Mouse (Mus musculus) urinary bladder, adult 2 months (tissue): ENCODE data around the gene Sytl1. TPM values are rescaled to one million over a fixed set of nuclear protein-coding genes. Genes with fewer than 3 reads are reported as not detected.

Source experiments
- DNase-seq: peaks from one replicate; pipeline ENCODE4 v3.0.0; 2022; ENCODE audit warnings: low spot score
- polyA plus RNA-seq: library from polyadenylated mRNA; depleted of rRNA; stranded (reverse); fragments of >200 nt; gene quantifications from 2 replicates; pipeline ENCODE4 v1.2.3, GENCODE M21; 2012

The Sytl1 gene
- polyA plus RNA-seq, 1 experiment: 79.6 TPM

DNA sequence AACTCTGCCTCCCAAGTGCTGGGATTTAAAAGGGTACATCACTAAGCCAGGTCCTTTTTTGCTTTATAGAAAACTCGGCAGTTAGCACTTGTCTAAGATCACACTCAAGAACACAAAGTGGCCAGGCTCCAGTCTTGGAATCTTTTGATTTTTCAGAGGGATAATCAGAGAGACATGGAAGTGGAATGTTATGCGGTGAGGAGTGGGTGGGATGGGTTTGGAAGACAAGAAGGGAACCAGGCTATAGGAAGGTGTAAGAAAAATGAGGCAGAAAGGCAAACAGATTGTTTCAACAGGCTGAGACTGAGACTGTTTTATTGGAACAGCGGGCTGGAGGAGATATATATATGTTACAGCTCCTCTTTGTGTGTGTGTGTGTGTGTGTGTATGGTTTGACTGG is 15.6 kb upstream of the Sytl1 start:
- DNase-seq: no peak

DNA sequence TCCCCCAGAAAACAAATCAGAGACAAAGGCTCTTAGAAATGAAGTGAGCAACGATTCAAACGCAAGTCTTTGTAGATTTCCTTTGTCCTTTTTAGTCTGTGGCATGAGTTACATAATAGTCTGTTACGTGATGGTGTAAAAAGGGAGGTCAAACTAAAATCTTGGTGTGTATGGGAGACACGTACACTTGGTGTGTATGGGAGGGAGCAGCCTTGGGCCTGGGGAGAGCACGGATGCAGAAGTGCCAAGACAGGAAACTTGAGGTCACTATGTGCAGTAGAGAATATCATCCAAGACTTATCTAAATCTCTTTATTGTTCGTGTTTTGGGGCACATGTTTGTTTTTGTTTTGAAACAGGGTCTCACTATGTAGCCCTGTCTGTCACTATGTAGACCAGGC is 15.2 kb upstream of the Sytl1 start:
- DNase-seq: no peak

DNA sequence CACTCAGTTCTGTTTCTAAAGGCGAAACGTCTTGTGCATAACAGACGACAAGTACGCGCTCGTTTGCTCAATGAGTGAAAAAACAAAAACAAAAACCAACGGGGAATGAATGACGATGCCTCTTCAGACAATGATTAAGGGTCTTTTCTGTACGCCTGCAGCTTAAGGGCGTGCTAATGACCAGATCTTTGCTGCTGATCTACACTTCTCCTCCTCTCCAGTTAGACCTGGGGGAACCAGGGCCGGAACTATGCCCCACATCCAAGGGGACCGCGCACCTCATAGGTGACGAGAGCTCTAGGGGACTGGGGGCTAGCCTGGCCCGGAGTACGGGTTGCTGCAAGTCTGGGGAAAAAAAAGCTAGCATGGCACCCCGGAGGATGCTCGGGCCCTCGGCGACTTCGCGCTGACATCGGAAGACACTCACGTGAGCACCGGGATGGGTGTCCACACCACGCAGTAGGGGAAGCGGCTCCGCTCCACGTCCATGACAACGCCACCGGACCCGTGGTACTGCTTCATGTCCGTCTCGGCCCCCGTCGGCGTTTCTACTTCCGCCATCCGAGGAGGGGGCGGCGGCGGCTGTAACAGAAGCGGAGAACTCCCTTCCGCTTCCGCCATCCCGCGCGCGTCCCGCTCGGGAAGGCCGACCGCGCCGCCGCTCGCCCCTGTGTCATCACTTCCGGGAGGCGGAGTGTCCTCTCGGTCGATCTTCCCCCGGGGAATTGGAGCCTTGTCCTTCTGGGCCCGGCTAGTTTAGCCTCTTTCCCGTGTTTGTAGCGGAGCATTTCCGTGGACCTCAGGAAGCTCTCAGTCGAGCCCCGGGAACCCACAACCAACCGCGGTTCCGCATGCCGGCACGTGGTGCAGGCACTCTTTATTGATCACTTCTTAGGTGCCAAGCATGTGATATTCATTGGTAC is 14.5 kb upstream of the Sytl1 start, which contains the start of gene Tmem222:
Tmem222 (minus strand) TSS at position 689 of the 923 bp plus-strand sequence.
- DNase-seq: peak; percentile 91

DNA sequence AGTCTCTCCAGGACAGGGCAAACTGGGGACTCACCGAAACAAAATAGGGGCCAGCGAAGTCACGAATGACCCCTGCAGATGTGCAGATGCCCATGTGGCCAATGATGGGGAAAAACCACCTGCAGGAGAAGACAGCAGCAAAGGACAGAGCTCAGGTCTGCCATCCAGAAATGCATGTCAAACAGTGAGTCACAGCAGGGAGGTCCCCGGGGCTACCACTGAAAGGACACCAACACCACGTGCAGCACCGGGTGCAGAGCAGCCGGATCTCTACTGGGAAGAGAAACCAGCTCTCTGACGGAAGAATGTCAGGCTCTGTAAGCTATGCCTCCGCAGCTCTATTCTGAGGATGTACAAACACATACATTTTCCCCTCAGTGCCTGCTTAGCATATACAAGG is 8.0 kb upstream of the Sytl1 start:
- no peak for DNase-seq

DNA sequence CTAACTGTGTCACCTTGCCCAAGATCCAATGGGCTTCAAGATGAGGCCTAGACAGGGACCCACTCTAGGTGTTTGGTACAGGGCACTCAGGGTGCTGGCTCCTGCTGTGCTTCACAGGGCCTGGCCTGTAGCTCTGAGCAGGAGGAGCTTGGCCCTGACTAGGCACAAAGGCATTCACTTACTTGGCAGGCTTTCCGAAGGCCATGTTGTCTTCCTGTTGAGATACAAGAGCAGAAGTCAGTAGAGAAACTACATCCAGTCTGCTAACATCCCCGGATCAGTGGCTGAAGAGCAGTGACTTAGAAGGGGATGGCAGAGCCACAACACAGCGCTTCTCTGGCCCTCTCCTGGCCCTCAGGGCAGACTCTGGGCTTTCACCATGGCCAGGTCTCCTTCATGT is 6.7 kb upstream of the Sytl1 start:
- DNase-seq: no peak

DNA sequence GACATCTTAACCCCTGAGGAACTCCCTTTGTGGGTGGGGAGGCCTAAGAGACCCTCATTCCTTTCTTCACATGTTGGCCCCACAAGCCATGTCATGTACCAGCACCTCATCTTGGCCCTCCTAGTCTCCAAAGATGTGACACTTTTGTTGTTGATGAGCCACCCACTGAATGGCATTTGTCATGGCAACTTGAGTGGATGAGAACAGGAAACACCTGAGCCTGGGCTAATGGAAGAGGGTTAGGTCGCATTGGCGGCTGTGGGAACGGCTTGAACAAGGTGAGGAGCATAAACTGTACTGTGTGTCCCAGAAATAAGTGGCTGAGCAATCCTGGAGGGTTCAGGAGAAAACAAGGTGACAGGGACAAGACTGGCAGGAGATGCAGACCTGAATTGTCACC is 6.0 kb upstream of the Sytl1 start:
- no peak for DNase-seq

DNA sequence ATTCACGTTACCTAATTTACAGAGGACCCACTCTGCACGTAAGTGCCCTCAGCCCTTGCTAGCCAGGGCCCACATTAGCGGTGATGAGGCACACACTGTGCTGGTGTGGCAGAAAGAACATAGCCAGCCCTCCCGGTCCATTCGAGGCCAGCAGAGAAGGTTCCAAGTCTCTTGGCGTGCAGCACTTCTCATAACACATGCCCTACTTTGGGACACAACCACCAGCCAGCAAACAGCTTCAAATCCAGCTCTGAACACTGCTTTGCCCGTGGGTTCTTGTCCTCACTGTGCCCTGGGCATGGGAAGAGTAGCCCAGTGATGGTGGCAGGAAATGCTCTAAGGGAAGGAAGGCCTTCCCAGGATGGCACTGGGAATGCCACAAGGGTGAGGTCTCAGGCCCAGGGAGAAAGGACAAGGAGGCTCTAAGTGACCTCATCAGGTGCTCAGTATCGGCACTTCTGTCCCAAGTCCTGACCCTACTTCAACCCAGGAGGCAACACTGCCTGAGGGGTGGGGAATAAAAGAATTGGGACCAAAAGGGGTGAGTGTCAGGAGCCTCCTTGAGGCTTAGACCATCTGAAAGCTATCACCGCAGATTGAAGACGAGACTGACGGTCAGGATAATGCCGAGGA is 3.5 kb upstream of the Sytl1 start:
- DNase-seq: no peak

DNA sequence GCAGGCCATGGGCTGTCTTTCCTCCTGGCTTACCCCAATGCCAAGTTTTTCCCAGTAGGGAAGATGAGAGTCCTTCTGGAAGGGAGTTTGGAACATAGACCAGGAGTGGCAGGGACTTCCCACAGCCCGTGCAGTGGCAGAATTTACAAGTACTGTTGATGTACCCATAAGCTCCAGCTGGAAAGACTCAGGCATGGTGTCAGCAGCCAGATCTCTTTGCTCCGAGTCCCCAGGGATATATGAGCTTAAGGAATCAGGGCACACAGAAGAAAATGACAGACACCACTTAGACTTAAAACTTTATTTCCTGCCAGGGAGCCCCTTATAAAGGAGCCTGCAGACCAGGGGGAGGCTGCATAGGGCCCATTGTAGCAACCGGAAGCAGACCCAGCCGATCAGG is 2.8 kb upstream of the Sytl1 start:
- no peak for DNase-seq

DNA sequence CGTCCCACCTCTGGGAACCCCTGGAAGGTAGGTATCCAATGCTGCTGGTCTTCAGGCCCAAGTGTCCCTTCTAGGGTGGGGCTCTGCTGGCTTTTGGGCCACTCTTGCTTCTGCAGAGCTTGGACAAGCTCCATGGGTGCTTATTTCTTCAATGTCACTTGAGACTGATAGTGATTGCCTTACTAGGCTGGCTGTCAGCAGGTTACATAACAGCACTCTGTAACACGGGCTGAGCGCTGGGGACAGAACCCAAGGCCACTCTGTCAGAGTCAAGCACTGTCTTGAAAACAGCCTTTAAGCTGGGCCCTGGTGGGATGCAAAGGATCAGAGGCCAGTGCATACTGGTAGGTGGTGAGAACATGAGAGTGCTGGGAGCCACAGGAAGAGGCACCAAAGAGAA is 2.4 kb upstream of the Sytl1 start:
- DNase-seq: no peak

DNA sequence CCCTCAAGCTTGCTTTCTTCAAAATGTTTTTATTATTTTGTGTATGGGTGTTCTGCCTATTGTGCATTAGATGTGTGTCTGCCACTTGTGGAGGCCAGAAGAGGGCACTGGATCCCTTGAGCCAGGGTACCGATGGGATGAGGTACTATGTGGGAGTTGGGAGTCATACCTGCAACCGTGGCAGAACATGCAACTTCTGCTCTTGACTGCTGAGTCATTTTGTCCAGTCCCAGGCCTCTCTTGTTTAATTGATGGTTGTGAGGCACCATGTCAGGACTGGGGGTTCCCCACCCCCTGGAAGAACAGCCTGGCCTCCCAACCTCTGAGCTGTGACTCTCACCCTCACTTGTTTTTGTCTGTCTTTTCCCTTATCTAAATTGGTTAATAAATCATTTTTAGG is 1.6 kb upstream of the Sytl1 start:
- DNase-seq: no peak

DNA sequence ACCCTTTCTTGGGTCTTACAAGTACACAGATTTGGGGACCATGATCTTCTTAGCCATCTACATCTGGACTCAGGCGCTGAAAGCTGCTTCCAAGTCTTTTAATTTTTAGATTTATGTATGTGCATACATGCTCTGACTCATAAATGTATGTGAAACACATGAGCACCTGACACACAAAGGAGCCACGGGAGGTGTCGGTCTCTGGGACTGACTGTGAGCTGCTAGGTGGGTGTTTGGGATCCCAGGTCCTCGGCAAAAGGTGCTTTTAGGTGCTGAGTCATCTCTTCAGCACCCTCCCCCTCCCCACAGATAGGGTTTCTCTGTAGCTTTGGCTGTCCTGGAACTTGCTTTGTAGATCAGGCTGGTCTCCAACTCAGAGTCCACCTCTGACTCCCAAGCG is 843 bp upstream of the Sytl1 start:
- DNase-seq: no peak

DNA sequence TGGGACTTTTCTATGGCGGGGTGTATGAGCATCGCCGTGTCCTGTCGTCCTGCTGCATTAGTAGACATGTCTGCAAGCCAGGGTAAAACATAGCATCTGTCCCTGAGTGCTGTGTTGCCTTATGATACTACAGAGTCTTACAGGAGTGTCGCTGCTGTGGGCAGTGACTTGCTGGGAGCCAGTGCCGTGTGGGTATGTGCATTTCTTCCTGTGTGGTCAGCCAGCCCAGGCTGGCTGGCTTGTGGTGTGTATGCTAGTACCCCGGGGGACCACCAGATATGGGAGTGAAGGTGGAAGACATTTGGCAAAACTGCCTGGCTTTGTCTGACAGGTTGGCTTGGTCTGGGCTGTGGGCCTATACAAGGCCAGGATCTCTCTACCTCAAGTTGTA is 543 bp downstream of the Sytl1 start:
- no peak for DNase-seq

DNA sequence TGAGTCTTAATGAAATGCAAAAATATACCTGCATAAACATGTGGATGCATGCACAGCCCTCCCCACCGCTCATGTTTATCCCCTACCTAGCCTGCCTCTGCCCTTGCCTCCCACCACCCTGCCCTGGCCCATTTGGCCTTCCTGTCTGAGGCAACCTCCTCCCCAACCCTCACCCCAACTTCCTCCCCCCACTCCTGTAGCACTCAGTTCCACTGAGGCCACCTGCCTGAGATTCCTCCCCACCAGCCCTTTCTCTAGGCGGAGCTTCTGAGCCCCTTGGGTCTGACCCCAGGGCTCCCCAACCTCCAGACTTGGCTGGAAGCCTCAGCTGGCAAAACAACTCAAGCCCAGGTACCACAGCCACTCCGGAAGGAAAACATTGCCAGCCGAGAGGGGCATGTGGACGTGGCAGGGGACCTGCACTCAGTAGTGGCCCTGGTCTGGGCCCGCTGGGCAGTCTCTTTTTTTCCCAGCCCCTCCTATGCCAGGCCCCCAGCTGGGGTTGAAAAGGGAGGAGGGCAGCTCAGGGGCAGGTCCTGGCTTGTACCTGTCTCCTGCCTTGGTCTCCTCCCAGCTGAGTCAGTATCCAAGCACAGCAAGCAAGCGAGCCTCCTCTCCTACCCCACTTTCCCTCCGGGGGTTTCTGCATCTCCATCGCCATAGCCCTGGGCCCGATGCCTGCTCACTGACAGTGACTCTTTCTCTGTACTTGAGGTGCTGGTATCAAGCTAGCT is 1.1 kb downstream of the Sytl1 start:
- no peak for DNase-seq

DNA sequence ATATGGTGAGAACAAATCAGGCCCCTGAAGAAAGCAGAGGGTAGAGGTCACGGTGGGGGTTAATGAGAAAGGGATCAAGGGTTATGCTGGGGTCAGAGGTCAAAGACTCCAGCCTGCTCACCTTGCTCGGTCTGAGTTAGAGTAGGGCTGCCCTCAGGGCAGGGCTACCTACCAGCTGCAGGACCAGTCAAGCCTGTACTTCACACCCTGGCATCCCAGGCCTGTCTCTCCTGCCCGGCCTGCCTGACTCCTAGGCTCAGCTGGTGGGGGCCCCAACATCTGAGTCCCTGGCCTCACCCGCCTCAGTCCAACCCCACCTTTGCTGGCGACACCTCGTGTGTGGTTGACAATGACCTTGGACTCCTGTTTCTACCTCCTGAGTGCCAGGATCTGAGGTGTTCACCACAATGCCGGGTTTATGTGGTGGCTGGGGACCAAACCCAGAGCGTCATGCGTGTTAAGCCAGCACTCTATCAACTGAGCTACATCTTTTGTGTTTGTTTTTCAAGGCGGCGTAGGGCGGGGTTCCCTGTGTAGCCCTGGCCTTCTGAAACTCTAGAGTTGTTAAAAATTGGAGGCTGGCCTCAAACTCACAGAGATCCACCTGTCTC is 5.0 kb downstream of the Sytl1 start:
- peak; percentile 59 for DNase-seq

DNA sequence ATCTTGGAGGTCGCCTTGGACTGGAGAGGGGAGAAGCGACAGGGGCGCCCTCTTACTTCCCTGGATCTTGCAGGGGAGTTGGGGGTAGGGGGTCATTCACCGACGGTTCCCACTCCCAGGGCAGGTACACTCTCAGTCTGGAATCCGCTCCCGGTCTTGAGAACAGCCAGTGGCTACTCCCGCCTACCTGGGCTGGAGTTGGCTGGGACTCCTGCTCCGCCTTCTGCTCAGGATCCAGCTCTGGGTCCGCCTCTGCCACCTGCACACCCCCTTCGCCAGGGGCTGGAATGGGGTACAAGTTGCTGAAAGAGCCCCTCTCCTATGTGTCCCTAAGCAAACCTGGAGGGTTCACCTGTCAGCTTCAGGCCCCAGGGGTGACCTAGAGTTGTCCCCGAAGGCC is 5.7 kb downstream of the Sytl1 start:
- no peak for DNase-seq

DNA sequence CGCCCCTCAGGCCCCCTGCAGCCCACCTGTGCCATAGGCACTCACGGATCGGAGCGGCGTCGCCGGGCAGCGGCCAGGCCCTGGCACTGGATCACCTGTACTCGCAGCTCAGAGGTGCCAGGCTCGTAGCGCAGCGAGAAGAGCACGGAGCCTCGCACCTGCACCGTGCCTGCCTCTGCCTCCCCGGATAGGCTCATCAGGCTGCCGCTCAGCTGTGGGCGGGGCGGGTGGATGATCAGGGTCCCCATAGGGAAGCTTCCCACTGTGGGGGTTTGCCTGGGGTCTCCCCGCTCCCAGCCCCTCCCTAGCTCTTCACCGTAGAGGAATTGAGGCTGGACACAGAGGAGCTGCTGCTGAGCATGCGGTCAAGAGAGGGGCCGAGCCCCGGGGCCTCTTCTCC is 6.1 kb downstream of the Sytl1 start:
- DNase-seq: no peak

DNA sequence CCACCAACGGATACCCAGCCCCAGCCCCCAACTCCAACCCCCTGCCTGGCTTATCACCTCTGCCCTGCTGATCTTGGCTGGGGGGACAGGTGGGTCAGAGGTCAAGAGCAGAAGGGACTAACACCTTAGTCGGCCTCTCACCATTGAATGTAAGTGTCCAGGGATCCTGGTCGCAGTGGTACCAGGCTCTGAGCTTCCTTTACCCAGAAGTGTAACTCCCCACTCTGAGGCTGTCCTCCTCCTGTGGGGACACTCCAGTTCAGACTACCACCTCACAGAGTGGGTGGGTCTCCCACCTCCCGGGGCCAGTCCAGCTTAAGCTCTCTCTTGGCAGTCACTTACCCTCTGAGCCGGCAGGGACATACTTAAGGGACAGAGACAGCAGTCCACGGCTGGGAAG is 7.5 kb downstream of the Sytl1 start:
- DNase-seq: no peak

DNA sequence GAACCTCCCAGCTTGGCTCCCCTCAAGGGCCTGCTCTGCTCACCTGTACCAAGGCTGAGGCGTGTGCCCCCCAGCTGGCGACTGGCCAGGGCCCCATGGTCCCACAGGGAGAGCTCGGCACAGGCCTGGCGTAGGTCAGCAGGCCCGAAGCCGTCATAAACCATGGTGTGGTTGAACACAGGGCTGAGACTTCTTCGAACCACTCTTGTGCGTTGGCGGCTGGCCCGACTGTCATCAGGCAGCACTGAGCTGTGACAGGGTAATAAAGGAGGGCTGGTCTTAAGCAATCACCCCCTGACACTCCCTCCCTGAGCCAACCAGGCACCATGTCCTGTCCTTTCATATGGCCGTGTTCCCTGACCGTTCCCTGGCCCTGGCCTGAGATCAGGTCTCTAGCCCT is 9.5 kb downstream of the Sytl1 start:
- no peak for DNase-seq

DNA sequence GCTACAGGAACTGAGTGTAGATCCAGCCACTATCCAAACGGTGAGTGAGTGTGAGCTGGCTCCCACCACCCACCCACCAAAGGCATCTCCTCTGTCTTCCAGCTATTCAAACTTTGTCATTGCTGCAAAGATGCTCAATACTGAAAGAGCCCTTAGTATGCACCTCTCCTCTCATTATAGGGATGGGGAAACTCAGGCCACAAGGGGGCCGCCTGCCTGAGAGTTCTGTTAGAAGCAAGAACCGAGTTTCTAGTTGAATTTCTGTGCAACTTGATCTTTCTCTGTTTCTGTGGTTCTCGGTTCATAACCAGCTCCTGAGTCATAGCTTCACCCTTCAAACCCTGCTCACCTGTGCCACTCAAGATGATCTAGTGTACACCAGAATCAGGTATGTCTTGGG is 10.8 kb downstream of the Sytl1 start:
- DNase-seq: no peak

DNA sequence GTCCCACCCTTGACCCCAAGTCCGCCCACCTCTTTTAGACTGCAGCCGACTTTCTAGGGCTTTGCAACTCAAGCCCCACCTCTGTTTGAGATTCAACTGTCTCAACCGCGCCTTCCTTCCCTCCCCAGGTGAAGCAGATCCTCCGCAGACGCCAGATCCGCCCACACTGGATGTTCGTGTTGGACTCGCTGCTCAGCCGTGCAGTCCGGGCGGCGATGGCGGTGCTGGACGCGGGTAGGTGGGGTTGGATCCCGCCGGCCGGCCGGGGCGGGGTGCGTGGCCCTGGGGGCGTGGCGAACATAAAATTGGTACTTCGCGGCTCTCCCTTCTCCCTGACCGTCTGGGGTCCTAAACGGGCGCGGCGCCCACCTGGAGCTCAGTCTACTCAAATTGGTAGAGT is 11.7 kb downstream of the Sytl1 start:
- DNase-seq: no peak

DNA sequence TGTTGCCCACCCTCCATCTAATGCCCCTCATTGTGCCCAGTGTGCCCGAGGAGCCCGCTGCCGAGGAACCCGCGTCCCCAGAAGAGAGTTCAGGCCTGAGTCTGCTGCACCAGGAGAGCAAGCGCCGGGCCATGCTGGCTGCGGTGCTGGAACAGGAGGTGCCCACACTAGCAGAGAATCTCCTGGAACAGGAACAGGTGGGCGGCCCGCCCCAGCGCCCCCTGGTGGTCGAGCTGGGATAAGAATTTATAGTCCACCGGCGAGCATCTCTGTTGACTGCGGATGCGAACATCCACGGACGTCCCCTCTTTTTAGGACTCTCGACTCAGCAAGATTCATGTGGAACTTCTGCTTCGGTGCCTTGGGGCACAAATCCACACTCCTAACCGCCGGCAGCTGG is 12.3 kb downstream of the Sytl1 start:
- DNase-seq: peak; percentile 89

DNA sequence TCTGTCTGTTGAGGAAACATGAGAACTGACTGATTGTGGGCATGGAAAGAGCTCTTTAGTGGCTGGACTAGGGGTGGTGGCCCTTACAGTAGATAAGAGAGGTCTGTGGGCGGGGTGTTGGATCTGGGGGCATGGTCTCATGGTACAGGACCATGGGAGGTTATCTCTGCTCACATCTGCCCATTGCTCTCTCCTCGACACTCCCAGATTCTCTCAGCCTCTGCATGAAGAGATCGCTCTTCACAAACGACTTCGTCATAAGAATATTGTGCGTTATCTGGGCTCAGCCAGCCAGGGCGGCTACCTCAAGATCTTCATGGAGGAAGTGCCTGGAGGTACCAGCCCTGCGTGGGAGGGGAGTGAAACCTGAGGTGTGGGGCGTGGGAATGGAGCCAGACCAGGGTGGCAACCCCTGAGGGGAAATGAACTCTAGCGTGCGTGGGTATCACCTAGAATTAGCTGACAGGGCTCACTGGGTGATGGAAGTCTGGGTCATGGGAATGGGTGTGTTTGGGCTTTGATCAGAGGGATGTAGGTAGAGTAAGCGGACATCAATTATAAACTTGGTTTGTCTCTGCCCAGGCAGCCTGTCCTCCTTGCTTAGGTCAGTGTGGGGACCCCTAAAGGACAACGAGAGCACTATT is 15.0 kb downstream of the Sytl1 start:
- no peak for DNase-seq
